Mouse (Mus musculus) hindbrain, embryonic 12.5 days (tissue): Measurements from ENCODE around the gene Iqgap3. TPM values are rescaled to one million over a fixed set of nuclear protein-coding genes. Genes with fewer than 3 reads are reported as not detected.

ENCODE experiments used
- ATAC-seq: fragments of 200-750 bp; cut with Nextera tagmentation; 2 replicates; pipeline ENCODE4 v1.8.0; 2017; ENCODE audit warnings: moderate TSS enrichment; ENCODE audit not compliant: low FRiP score
- H3K27ac ChIP-seq: fragments of 300-500 bp; sonication (generic); 2 replicates; pipeline ENCODE4 v1.5.1; 2016; ENCODE audit warnings: mild to moderate bottlenecking
- H3K27me3 ChIP-seq: fragments of 300-500 bp; sonication (generic); 2 replicates; pipeline ENCODE4 v1.6.1; 2016; ENCODE audit warnings: mild to moderate bottlenecking
- H3K36me3 ChIP-seq: fragments of 300-500 bp; sonication (generic); 2 replicates; pipeline ENCODE4 v1.6.1; 2016; ENCODE audit warnings: mild to moderate bottlenecking
- H3K4me1 ChIP-seq: fragments of 300-500 bp; sonication (generic); 2 replicates; pipeline ENCODE4 v1.6.1; 2016
- H3K4me2 ChIP-seq: fragments of 300-500 bp; sonication (generic); replicated peaks from 2 replicates; pipeline ENCODE4 v1.6.1; 2016; ENCODE audit warnings: mild to moderate bottlenecking
- H3K4me3 ChIP-seq: fragments of 300-500 bp; sonication (generic); 2 replicates; pipeline ENCODE4 v1.5.1; 2016; ENCODE audit warnings: mild to moderate bottlenecking
- H3K9ac ChIP-seq: fragments of 300-500 bp; sonication (generic); 2 replicates; pipeline ENCODE4 v1.6.1; 2016; ENCODE audit warnings: mild to moderate bottlenecking, moderate library complexity
- H3K9me3 ChIP-seq: fragments of 300-500 bp; sonication (generic); replicated peaks from 2 replicates; pipeline ENCODE4 v1.6.1; 2016; ENCODE audit warnings: mild to moderate bottlenecking
- WGBS: fragments of 180-500 bp; shearing (Covaris S2); methylation state at CpG from one replicate; pipeline ENCODE4 v1.1.7; 2016; 5-methylcytosine and 5-hydroxymethylcytosine counted together
- polyA plus RNA-seq: library from polyadenylated mRNA; unstranded; fragments of >200 nt; fragmentation: Nextera tagmentation; extraction: Ambion mirVana; gene quantifications from 2 replicates; pipeline ENCODE4 v1.2.1, GENCODE M21; 2016

The Iqgap3 gene
- polyA plus RNA-seq, 1 experiment from 2014 or later, result 14.7 TPM

DNA sequence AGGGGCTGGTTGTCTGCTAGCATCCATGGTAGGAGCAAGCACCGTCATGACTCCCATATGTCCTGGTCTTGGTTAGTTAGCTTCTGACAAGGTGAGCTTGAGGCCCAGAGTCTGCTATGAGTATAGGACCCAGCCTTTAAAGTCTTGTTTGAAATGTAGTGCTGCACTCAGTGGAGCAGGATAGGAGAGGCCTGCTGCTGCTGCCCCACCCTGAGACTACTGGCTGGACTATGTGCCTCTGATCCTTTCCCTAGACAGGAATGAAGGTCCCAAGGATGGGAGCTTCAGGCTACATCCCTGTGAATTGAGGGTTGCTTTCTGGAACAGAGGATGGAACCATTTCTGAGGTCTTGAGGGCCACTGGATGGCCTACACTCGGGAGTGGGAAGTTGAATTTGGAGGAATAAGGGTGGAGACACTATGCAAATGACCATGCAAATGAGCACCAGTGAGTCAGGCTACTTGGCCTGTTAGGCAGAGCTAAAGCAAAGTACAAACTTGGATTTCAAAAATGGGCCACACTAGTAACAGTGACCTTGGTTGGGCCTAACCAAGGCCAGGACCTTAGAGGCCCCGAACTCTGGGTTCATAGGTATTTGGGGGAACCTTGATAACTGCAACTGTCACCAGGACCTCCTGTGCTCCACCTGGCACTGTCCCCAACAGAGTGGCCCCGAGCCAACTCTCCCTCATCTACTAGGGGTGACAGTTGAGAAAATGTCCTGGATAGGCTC, 67.2 kb downstream of the Iqgap3 start:
- H3K9me3 ChIP-seq, result no peaks in the 10 kb centered on the region
- H3K4me3 ChIP-seq, result no peak overlapping the region
- no peak for ATAC-seq
- no peaks in the 10 kb centered on the region for H3K27me3 ChIP-seq
- peaks cover 94% of the 10 kb centered on the region for H3K4me1 ChIP-seq
- H3K9ac ChIP-seq, result peak overlapping the region; percentile 44; the same call in 1 of the 2 replicates
- H3K27ac ChIP-seq, result peak overlapping the region; percentile 87
- 74% methylated on average over 4 of the region's 4 CpGs for WGBS
- peak overlapping the region; percentile 25; the same call in 1 of the 2 replicates for H3K4me2 ChIP-seq
- no peaks in the 10 kb centered on the region for H3K36me3 ChIP-seq

DNA sequence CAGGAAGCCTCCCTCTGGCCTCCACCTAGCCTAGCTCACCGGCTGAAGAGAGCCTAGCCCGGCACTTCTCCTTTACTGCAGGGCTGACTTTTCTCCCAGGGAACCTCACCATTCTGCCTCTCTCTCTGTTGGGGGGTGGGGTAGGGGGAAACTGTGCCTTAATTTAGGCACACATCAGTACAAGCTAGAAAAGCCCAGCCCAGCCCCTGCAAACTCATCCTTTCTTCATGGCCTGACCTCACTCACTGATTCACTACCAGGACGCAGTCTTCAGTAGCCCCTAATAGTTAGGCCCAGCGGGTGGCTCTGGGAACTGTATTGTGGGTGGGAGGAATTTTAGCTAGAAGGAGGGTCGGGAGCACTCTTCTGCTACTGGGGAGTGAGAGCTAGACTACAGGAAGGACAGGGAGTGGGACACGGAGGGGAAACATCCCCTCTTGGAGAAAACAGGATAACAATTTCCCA, 67.8 kb downstream of the Iqgap3 start:
- Histone ChIP-seq H3K27ac (peak overlapping the region; percentile 87), H3K27me3 (no peaks in the 10 kb centered on the region), H3K4me3 (no peak overlapping the region), H3K36me3 (no peaks in the 10 kb centered on the region), H3K9me3 (no peaks in the 10 kb centered on the region), H3K9ac (peak overlapping the region; percentile 44; the same call in 1 of the 2 replicates), H3K4me1 (peaks cover 88% of the 10 kb centered on the region), H3K4me2 (peak overlapping the region; percentile 25)
- ATAC-seq, result no peak
- WGBS, result 14% methylated on average over 6 of the region's 6 CpGs

DNA sequence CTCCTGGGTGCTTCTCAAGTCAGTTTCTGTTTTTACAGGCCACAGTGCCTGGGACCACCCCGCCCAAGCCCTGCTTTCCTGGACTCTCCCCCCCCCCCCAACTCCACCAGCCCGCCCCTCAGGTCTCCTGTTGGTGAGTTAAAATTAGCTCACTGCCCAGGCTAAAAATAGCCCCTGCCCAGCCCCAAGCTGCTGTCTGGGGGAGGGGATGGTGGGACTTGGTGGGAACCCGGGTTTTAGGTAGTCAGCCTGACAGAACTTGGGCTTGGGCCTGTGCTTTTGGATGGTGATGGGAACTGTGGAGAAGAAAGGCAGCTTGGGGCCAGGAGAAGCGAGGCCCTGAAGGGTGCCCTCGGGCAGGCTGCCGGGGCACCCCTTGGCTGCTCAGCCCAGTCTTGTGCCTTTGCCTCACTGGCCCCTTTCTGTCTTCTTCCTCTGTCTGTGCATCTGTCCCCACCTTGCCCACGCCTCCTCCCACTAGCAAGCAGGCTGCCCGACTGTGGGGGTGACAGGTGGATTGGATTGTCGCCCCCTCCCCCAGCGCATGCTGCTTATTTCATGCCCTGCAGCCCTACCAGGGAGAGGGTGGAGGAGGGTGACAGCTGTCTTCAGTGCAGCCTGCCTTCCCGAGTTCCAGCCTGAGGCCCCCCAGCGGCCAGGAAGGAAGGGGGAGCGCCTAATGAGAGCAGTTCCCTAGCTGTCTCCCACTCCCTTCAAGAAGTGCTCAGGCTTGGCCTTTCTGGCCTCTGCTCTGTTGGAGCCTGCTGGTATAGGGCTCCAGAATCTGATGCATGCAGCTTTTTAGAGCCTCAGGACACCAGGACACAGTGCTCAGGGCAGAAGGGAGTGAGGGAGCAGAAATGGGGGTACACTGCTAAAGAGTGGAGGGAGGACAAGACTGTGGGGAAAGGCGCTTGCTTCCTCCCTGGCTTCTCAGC, 68.6 kb downstream of the Iqgap3 start:
- H3K27me3 ChIP-seq, result no peaks in the 10 kb centered on the region
- peaks cover under 1% of the 10 kb centered on the region; the same call in 1 of the 2 replicates for H3K36me3 ChIP-seq
- H3K4me2 ChIP-seq, result peak overlapping the region; percentile 25
- peak overlapping the region; percentile 87 for H3K27ac ChIP-seq
- H3K9ac ChIP-seq, result peak overlapping the region; percentile 44
- peak; percentile 43 for ATAC-seq
- peaks cover 80% of the 10 kb centered on the region for H3K4me1 ChIP-seq
- WGBS, result 19% methylated on average over 14 of the region's 14 CpGs
- no peaks in the 10 kb centered on the region for H3K9me3 ChIP-seq
- H3K4me3 ChIP-seq, result no peak overlapping the region

DNA sequence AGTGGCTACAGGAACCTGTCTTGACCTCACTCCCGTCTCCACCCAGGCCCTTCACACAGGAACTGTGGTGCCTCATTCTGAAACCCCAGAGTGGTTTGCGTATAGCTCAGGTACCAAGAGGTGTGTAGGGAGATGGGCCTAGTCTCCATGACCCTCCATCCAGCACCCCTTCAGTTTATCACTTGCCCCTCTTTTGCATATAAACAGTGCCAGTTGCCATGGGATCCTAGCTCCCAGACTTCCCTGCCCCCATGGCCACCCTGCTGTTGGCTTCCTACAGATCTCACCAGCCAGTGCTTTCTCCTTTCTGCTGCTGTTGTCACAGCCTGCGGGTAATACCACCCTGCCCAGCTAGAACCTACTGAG, 69.2 kb downstream of the Iqgap3 start:
- Histone ChIP-seq H3K4me3 (no peak overlapping the region), H3K4me2 (peak overlapping the region; percentile 25), H3K36me3 (peaks cover 7% of the 10 kb centered on the region), H3K9me3 (no peaks in the 10 kb centered on the region), H3K27me3 (no peaks in the 10 kb centered on the region), H3K9ac (no peak overlapping the region; the same call in 1 of the 2 replicates), H3K27ac (peak overlapping the region; percentile 87), H3K4me1 (peaks cover 74% of the 10 kb centered on the region)
- ATAC-seq, result 0 out of 2 replicates have a peak, but pooled peaks have one; percentile 6
- WGBS, result 53% methylated on average over 3 of the region's 3 CpGs

DNA sequence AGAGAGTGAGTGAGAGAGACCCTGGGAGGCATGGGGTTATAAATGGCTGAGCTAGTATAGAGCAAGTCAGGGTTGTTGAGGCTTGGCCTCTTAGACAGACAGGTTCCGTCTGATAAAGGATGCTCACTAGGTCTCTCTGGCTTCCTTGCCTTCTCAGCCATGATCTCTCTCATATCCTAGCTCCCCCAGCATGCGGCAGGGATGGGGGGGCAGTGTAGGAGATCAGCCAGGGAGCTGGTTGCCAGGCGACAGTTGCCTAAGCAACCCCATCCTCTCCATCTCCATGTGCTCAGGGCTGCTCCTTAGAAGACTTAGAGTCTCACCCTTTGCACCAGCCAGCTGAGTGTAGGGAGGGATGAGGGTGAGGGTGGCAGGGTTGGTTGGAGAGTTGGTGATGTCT, 70.3 kb downstream of the Iqgap3 start:
- Histone ChIP-seq H3K9me3 (no peaks in the 10 kb centered on the region), H3K27me3 (no peaks in the 10 kb centered on the region), H3K36me3 (peaks cover 16% of the 10 kb centered on the region), H3K4me3 (no peak overlapping the region), H3K4me2 (peak overlapping the region; percentile 11), H3K27ac (peak overlapping the region; percentile 87), H3K9ac (peak overlapping the region; percentile 6; the same call in 1 of the 2 replicates), H3K4me1 (peaks cover 63% of the 10 kb centered on the region)
- WGBS, result 29% methylated on average over 3 of the region's 3 CpGs
- peak; percentile 85 for ATAC-seq

DNA sequence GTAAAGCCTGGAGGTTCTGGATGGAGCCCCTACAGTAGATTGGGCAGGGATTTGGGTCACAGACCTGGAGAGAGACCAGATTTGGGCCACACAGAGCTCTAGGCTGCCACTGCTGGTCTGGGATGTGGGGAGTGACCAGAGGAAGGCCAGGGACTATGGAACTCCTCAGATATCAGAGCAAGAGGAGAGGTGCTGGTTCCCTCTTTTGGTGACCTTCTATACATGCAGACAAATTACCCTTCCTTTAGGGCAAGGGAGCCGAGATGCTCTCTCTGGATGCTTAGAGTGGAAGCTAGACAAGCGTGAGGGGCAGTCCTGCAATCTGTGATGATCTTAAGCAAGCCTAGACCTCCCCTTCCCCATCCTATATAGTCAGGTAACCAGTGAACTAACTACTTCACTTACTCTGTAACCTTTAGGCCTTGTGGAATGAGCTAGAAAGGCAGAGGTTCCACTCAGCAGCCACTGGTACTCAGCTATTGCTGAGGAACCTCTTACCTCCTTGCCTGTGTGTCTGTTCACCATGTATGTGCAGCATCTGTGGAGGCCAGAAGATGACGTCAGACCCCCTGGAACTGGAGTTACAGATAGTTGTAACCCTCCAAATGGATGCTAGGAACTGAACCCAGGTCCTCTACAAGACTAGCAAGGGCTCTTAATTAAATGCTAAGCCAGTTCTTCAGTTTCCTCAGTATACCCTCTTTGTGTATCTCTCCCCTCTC, 71.7 kb downstream of the Iqgap3 start:
- peak overlapping the region; percentile 87; the same call in 1 of the 2 replicates for H3K27ac ChIP-seq
- WGBS, result 87% methylated on average over 3 of the region's 3 CpGs
- no peak overlapping the region for H3K4me3 ChIP-seq
- ATAC-seq, result no peak
- H3K36me3 ChIP-seq, result peaks cover 19% of the 10 kb centered on the region
- no peak overlapping the region for H3K4me2 ChIP-seq
- no peaks in the 10 kb centered on the region for H3K9me3 ChIP-seq
- H3K27me3 ChIP-seq, result no peaks in the 10 kb centered on the region
- H3K9ac ChIP-seq, result no peak overlapping the region
- H3K4me1 ChIP-seq, result peaks cover 56% of the 10 kb centered on the region

DNA sequence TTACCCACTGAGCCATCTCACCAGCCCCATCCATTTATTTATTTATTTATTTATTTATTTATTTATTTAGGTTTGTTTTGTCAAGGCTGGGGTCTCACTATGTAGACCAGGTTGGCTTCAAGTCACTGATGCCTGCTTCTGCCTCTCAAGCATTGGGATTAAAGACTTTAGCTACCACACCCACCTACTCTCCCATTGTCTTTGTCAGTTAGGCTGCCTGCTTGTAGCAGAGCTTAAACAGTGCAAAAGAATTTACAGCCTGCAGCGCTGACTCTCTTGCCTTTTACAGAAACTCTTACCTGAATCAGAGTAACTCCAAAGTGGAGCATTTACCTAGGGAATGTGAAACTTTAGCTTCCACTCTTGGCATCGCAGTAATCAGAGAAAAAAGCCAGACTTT, 72.5 kb downstream of the Iqgap3 start:
- H3K4me3 ChIP-seq, result no peak overlapping the region
- no peak overlapping the region for H3K9ac ChIP-seq
- WGBS, result 89% methylated on average over 2 of the region's 2 CpGs
- ATAC-seq, result no peak
- no peak overlapping the region for H3K4me2 ChIP-seq
- H3K27me3 ChIP-seq, result no peaks in the 10 kb centered on the region
- peaks cover 48% of the 10 kb centered on the region for H3K4me1 ChIP-seq
- H3K36me3 ChIP-seq, result peaks cover 21% of the 10 kb centered on the region
- no peaks in the 10 kb centered on the region for H3K9me3 ChIP-seq
- no peak overlapping the region for H3K27ac ChIP-seq

DNA sequence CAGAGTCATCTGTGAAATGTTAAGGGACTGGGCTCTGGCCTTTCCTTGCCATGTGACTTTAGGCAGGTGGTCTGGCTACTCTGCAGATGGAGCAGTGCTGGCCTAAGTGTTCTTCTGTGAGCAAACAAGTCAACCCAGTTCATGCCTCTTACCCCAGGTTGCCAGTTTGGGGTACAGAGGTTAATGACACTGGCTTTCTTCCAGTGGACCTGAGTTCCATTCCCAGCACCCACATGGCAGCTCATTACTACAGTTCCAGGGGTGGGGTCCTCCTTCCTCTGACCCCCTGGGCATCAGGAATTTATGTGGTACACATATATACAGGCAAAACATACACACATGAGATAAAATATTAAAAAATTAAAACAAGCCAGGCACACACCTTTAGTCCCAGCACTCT, 75.0 kb downstream of the Iqgap3 start:
- peaks cover 45% of the 10 kb centered on the region for H3K36me3 ChIP-seq
- no peak overlapping the region for H3K4me2 ChIP-seq
- H3K27ac ChIP-seq, result no peak overlapping the region
- peaks cover 22% of the 10 kb centered on the region for H3K4me1 ChIP-seq
- no peak for ATAC-seq
- no peak overlapping the region for H3K9ac ChIP-seq
- H3K4me3 ChIP-seq, result no peak overlapping the region
- no peaks in the 10 kb centered on the region for H3K27me3 ChIP-seq
- no peaks in the 10 kb centered on the region for H3K9me3 ChIP-seq

DNA sequence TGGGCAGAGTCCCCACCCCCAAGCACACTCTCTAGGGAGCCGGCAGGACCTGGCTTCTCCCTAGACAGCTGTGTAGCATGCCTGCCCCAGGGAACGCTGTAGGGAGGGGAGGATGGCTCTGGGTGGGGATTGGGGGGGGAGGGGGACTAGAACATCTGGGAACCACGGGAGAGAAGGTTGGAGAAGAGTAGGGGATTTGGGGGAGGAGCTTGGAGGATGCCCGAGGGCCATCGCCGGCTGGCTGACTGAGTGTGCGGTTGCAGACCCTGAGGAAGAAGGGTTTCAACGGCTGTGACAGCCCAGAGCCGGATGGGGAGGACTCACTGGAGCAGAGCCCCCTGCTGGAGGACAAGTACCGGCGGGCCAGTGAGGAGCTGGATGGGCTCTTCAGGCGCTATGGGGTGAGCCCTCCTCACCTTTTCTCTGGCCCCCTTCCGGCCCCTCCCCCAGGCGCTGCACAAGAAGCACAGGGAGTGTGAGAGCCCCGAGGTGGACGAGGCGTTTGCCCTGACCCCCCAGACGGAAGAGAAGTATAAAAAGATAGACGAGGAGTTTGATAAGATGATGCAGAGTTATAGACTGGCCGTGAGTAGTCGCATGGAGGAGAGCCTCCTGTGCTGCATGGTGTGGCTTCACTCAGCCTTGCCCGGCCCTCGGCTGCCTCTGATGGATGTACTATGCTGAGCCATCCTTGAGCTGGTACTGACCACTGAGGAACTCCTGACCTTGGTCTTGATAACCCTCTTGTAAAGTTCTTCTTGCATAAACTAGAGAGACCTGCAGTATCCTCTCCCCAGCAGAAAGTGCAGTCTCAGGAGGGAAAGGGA, 76.2 kb downstream of the Iqgap3 start:
- Histone ChIP-seq H3K4me1 (peaks cover 10% of the 10 kb centered on the region), H3K36me3 (peaks cover 57% of the 10 kb centered on the region), H3K27me3 (no peaks in the 10 kb centered on the region), H3K27ac (no peak overlapping the region), H3K9ac (no peak overlapping the region), H3K4me3 (no peak overlapping the region), H3K9me3 (no peaks in the 10 kb centered on the region), H3K4me2 (peak overlapping the region; percentile 15; the same call in 1 of the 2 replicates)
- WGBS, result 17% methylated on average over 23 of the region's 23 CpGs
- peak; percentile 81 for ATAC-seq

DNA sequence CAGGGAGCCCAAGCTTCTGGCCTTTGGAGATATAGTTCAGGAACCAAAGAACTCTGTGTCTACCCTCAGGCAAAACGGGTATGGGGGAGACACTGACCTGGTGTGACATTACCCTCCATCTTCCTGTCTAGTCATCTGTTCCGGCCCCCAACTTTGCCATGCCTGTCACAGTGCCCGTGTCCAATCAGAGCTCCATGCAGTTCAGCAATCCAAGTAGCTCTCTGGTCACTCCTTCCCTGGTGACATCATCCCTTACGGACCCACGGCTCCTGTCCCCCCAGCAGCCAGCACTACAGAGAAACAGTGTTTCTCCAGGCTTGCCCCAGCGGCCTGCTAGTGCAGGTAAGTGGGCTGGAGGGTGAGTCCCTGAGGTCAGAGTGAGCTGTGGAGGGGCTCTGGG, 77.2 kb downstream of the Iqgap3 start:
- peaks cover 64% of the 10 kb centered on the region for H3K36me3 ChIP-seq
- WGBS, result 86% methylated on average over 6 of the region's 6 CpGs
- no peaks in the 10 kb centered on the region for H3K27me3 ChIP-seq
- H3K4me3 ChIP-seq, result no peak overlapping the region
- H3K9me3 ChIP-seq, result no peaks in the 10 kb centered on the region
- no peak overlapping the region for H3K9ac ChIP-seq
- ATAC-seq, result no peak
- H3K4me2 ChIP-seq, result no peak overlapping the region
- peaks cover 7% of the 10 kb centered on the region for H3K4me1 ChIP-seq
- H3K27ac ChIP-seq, result no peak overlapping the region

DNA sequence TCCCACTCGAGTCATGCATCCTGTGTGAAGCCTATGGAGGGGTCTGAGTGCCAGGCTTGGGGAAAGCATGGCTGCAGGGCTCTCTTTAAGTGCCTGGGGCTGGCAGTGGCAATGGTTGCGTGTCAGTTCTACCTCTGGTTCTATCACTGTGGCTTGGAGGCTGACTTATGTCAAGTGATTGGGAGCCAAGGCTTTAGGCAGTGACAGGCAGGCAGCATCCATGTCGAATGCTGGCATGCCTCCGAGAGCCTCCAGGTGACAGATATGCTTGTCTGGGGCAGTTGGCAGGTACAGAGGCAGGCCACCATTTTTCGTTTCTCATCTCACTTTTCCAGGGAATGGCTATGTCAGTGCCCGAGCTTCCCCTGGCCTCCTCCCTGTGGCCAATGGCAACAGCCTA, 79.1 kb downstream of the Iqgap3 start:
- Histone ChIP-seq H3K9me3 (no peaks in the 10 kb centered on the region), H3K27ac (no peak overlapping the region), H3K4me1 (peaks cover 7% of the 10 kb centered on the region), H3K4me2 (no peak overlapping the region), H3K4me3 (no peak overlapping the region), H3K9ac (no peak overlapping the region), H3K27me3 (no peaks in the 10 kb centered on the region), H3K36me3 (peaks cover 73% of the 10 kb centered on the region)
- 81% methylated on average over 6 of the region's 6 CpGs for WGBS
- no peak for ATAC-seq
